Mouse (Mus musculus): Measurements from ENCODE around the gene Sgo2a.

- no peak for TF ChIP-seq CTCF (IDR thresholded peaks at IDR 0.05; ENCODE audit: low read depth, low read length)
- TF ChIP-seq POLR2A (IDR thresholded peaks at IDR 0.05; ENCODE audit: extremely low read depth, insufficient read depth, low read length) = no peak
Measured at GRCm38 (mm10) chr1:57953586-57954375, 42.0 kb upstream of the Sgo2a start.
